Mouse (Mus musculus): ENCODE data around the gene Syt12. TPM values are rescaled to one million over a fixed set of nuclear protein-coding genes. Genes with fewer than 3 reads are reported as not detected.

Gene Syt12
- polyA plus RNA-seq, 1 experiment from 2014 or later, result 2.5 TPM

DNA sequence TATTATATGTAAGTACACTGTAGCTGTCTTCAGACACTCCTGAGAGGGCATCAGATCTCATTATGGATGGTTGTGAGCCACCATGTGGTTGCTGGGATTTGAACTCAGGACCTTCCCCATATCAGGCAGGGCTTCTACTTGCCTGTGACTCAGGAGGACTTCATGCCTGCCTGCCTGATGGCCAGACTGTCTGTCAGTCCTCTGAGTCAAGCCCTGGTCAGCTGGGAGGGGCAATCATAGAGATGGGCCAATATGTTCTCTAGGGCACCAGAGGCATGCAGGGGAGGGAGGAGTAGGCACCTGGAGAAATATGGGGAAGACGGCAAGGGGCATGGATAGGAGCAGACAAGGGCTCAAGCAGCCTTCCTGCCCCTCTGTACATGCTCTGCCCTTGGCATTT is 42.2 kb downstream of the Syt12 start:
- 88% methylated on average over 1 of the region's 1 CpGs for WGBS
- no peak overlapping the region for H3K4me3 ChIP-seq (ENCODE audit: low read depth, low read length)

DNA sequence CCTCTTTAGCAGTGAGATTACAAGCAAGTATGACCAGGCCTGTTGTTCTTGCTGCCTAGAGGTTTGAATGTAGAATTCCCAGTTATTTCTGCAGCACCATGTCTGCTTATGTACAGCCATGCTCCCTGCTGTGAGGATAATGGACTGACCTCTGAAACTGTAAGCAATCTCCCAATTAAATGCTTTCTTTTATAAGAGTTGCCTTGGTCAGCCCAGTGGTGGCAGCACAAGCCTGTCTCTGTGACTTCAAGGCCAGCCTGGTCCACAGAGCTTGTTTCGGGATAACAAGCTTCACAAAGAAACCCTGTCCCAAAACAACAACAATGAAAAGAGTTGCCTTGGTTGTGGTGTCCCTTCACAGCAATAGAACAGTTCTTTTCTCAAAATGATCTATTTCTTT is 43.5 kb downstream of the Syt12 start:
- Histone ChIP-seq H3K9me3 (ENCODE audit: control insufficient read depth, low read length) (no peaks in the 10 kb centered on the region), H3K36me3 (ENCODE audit: control insufficient read depth, insufficient read depth, low read length) (no peaks in the 10 kb centered on the region), H3K27me3 (ENCODE audit: control insufficient read depth, insufficient read depth, low read length) (no peaks in the 10 kb centered on the region), H3K9ac (ENCODE audit: low read length) (no peak overlapping the region), H3K27ac (replicated peaks) (no peak overlapping the region), H3K4me2 (replicated peaks; ENCODE audit: low read depth) (no peak overlapping the region), H3K4me3 (ENCODE audit: low read depth, low read length) (no peak overlapping the region), H3K4me1 (replicated peaks; ENCODE audit: control insufficient read depth, insufficient read depth) (no peaks in the 10 kb centered on the region)
- no peak for ATAC-seq (ENCODE audit: low FRiP score, low TSS enrichment)
- DNase-seq (ENCODE audit: low spot score), result no peak
- WGBS, result 81% methylated on average over 1 of the region's 1 CpGs
- no peak for TF ChIP-seq EP300 (optimal IDR thresholded peaks at IDR 0.05)
- no peak for TF ChIP-seq CTCF (IDR thresholded peaks at IDR 0.05; ENCODE audit: low read depth)

More for the DNA sequence above, 42.2 kb downstream of the Syt12 start:
- Histone ChIP-seq H3K9ac (ENCODE audit: low read length) (no peak overlapping the region), H3K9me3 (ENCODE audit: control insufficient read depth, low read length) (no peaks in the 10 kb centered on the region), H3K36me3 (ENCODE audit: control insufficient read depth, insufficient read depth, low read length) (no peaks in the 10 kb centered on the region), H3K27ac (replicated peaks) (no peak overlapping the region), H3K4me1 (replicated peaks; ENCODE audit: control insufficient read depth, insufficient read depth) (no peaks in the 10 kb centered on the region), H3K27me3 (ENCODE audit: control insufficient read depth, insufficient read depth, low read length) (no peaks in the 10 kb centered on the region), H3K4me2 (replicated peaks; ENCODE audit: low read depth) (no peak overlapping the region)
- DNase-seq (ENCODE audit: low spot score), result no peak
- no peak for TF ChIP-seq CTCF (IDR thresholded peaks at IDR 0.05; ENCODE audit: low read depth)
- TF ChIP-seq EP300 (optimal IDR thresholded peaks at IDR 0.05), result no peak
- ATAC-seq (ENCODE audit: low FRiP score, low TSS enrichment), result no peak

DNA sequence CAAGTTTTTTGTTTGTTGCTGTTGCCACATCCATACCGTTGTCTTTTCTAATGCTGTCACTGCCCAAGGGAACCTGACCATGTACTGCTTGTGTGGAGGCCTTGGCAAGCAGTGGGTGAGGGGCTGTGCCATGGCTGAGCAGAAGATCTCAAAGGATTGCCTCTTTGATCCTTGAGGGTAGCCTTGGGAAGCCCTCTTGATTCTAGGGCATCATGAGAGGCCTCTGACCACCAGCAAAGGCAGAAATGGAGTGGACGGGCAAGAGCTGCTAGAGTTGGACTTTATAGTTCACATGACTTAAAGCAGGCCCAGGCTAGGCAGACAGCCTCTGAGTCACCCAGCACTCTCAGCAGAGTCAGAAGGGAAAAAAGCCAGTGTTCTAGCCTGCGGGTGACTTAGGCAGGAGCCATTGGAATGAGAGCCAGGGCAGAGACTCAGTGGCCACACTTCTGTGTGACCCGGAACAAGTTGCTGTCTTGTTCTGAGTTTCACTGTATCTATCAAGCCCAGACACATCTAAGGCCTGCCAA is 47.1 kb downstream of the Syt12 start:
- H3K4me1 ChIP-seq (replicated peaks; ENCODE audit: control insufficient read depth, insufficient read depth), result no peaks in the 10 kb centered on the region
- H3K9ac ChIP-seq (ENCODE audit: low read length), result no peak overlapping the region
- 82% methylated on average over 4 of the region's 4 CpGs for WGBS
- peaks cover 4% of the 10 kb centered on the region; the same call in 1 of the 2 replicates for H3K36me3 ChIP-seq (ENCODE audit: control insufficient read depth, insufficient read depth, low read length)
- DNase-seq (ENCODE audit: low spot score), result no peak
- no peaks in the 10 kb centered on the region for H3K9me3 ChIP-seq (ENCODE audit: control insufficient read depth, low read length)
- H3K27ac ChIP-seq (replicated peaks), result no peak overlapping the region
- no peak overlapping the region for H3K4me3 ChIP-seq (ENCODE audit: low read depth, low read length)
- no peaks in the 10 kb centered on the region for H3K27me3 ChIP-seq (ENCODE audit: control insufficient read depth, insufficient read depth, low read length)
- no peak for TF ChIP-seq CTCF (IDR thresholded peaks at IDR 0.05; ENCODE audit: low read depth)
- no peak for TF ChIP-seq EP300 (optimal IDR thresholded peaks at IDR 0.05)
- no peak for ATAC-seq (ENCODE audit: low FRiP score, low TSS enrichment)
- H3K4me2 ChIP-seq (replicated peaks; ENCODE audit: low read depth), result no peak overlapping the region

DNA sequence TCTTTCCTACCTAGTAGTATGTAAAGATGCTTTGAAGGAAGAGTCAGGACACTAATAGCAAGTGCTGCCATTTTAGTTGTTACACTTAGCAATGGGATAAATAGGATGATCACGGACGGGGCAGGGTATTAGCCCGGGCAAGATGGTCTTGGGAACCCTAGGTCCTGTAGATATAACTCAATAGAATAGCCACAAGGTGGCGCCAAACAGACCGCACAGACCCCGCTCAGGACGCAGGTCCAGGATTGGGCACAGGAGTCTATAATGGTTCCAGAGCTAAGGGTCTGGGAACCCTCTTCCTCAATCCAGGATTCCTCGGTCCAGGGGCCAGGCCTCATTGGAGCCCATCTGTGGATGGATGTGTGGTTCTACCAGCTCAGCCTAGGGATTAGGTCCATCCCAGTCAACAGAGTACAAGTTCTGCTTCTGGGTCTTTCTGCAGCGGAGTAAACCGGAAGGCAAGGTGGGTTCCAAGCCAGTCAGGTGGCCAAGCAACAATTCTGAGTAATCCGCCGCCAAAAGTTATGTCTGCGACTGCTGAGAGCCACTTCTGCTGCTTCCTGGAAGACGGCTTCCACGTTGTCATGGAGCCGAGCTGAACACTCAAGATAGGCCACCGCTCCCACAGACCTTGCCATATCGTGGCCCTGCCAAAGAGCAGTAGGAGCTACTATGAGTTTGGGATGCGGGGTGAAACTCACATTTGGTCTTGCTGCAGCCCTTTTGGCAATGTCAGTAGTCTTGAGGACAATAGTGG is 51.5 kb downstream of the Syt12 start:
- Histone ChIP-seq H3K36me3 (ENCODE audit: control insufficient read depth, insufficient read depth, low read length) (peaks cover 7% of the 10 kb centered on the region; the same call in 1 of the 2 replicates), H3K9ac (ENCODE audit: low read length) (no peak overlapping the region), H3K4me2 (replicated peaks; ENCODE audit: low read depth) (no peak overlapping the region), H3K27me3 (ENCODE audit: control insufficient read depth, insufficient read depth, low read length) (no peaks in the 10 kb centered on the region), H3K27ac (replicated peaks) (no peak overlapping the region), H3K9me3 (ENCODE audit: control insufficient read depth, low read length) (no peaks in the 10 kb centered on the region), H3K4me1 (replicated peaks; ENCODE audit: control insufficient read depth, insufficient read depth) (no peaks in the 10 kb centered on the region), H3K4me3 (ENCODE audit: low read depth, low read length) (no peak overlapping the region)
- WGBS, result 80% methylated on average over 19 of the region's 19 CpGs
- DNase-seq (ENCODE audit: low spot score) (peak; percentile 41), ATAC-seq (ENCODE audit: low FRiP score, low TSS enrichment) (0 out of 2 replicates have a peak, but pooled peaks have one; percentile 39)
- TF ChIP-seq EP300 (optimal IDR thresholded peaks at IDR 0.05) (no peak), CTCF (IDR thresholded peaks at IDR 0.05; ENCODE audit: low read depth) (peak; percentile 76)

DNA sequence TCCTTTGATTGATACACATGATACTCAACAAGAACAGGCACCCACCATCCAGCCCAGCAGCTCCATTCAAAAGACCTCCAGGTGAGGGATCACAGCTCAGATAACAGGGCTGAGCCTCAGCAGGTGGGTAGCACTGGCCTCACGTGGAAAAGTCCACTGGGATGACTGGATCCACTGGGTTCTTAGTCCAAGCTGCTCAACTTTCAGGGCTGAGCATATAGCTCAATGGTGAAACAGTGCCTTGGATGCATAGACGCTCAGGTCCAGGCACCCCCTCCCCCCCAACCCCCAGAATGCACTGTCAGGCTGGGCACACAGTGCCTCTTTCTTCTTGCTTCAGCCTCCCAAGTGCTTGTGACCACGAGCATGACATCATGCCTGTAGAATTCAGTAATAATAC is 54.2 kb downstream of the Syt12 start:
- Histone ChIP-seq H3K9me3 (ENCODE audit: control insufficient read depth, low read length) (no peaks in the 10 kb centered on the region), H3K4me3 (ENCODE audit: low read depth, low read length) (no peak overlapping the region), H3K9ac (ENCODE audit: low read length) (no peak overlapping the region), H3K27me3 (ENCODE audit: control insufficient read depth, insufficient read depth, low read length) (no peaks in the 10 kb centered on the region), H3K4me2 (replicated peaks; ENCODE audit: low read depth) (no peak overlapping the region), H3K4me1 (replicated peaks; ENCODE audit: control insufficient read depth, insufficient read depth) (no peaks in the 10 kb centered on the region), H3K36me3 (ENCODE audit: control insufficient read depth, insufficient read depth, low read length) (peaks cover 7% of the 10 kb centered on the region; the same call in 1 of the 2 replicates), H3K27ac (replicated peaks) (no peak overlapping the region)
- 82% methylated on average over 3 of the region's 3 CpGs for WGBS
- DNase-seq (ENCODE audit: low spot score) (no peak), ATAC-seq (ENCODE audit: low FRiP score, low TSS enrichment) (no peak)
- TF ChIP-seq EP300 (optimal IDR thresholded peaks at IDR 0.05) (no peak), CTCF (IDR thresholded peaks at IDR 0.05; ENCODE audit: low read depth) (no peak)

DNA sequence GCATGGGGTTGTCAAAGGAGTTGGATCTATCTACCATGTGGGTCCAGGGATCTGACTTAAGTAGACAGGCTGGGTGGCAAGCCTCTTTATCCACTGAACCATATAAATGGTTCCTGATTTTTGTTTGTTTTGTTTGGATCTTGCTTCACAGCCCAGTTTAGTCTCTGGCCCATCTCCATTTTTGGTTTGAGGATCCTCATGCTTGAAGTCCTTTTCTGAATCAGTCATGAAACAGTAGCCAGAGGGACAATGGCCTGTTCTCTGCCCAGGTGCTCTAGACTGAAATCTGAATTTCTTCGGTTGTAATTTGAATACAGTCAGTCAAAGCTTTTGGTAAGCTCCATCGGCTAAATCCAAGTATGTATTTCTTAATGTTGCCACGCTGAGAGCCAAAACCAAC is 54.7 kb downstream of the Syt12 start:
- Histone ChIP-seq H3K27ac (replicated peaks) (no peak overlapping the region), H3K9ac (ENCODE audit: low read length) (no peak overlapping the region), H3K4me3 (ENCODE audit: low read depth, low read length) (no peak overlapping the region), H3K27me3 (ENCODE audit: control insufficient read depth, insufficient read depth, low read length) (no peaks in the 10 kb centered on the region), H3K4me1 (replicated peaks; ENCODE audit: control insufficient read depth, insufficient read depth) (no peaks in the 10 kb centered on the region), H3K36me3 (ENCODE audit: control insufficient read depth, insufficient read depth, low read length) (peaks cover 7% of the 10 kb centered on the region; the same call in 1 of the 2 replicates), H3K4me2 (replicated peaks; ENCODE audit: low read depth) (no peak overlapping the region), H3K9me3 (ENCODE audit: control insufficient read depth, low read length) (no peaks in the 10 kb centered on the region)
- no peak for ATAC-seq (ENCODE audit: low FRiP score, low TSS enrichment)
- WGBS, result 90% methylated on average over 3 of the region's 3 CpGs
- TF ChIP-seq EP300 (optimal IDR thresholded peaks at IDR 0.05) (no peak), CTCF (IDR thresholded peaks at IDR 0.05; ENCODE audit: low read depth) (no peak)
- no peak for DNase-seq (ENCODE audit: low spot score)

Measured in stomach, postnatal 0 days (tissue).